9 mouse cellular contexts compared by ENCODE assay signal in the genomic region with DNA sequence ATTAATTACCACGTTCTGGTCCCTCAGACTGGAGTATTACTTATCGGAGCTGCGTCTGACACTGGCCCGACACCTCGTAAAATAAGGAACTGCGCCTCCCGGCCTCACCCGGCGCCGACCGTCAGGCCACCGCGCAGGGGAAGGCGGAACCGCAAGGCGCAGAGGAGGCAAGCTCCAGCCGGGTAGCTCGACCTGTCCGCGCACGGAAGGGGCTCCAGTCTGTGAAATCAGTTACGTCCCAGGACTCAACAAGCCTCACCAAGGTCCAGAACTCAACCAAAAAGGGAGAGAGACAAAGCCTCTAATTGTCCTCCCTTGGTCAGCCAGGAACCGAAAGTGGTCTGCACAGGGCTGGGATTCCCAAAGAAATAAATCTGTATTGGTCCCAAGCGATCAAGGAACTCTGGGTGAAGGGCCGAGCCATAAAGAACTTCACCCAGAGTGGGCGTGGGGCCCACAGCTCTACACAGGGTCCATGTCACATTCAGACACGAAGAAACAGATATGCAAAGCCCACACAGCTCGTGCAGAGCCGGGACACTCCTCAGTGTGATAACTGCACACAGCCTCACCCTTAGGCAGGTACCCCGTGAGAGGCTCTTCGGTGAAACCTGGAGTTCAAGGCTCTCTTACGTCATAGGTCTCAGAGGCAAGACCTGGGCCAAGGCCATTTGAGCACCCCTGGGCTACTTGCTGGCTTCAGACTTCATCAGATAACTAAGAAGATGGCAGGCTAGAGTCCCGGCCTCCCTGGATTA. TPM values are rescaled to one million over a fixed set of nuclear protein-coding genes. Genes with fewer than 3 reads are reported as not detected.
A peak's percentile ranks its signal among the peaks of the same experiment; 100 is the strongest.
DNase-seq lines count a peak whose midpoint lies in the region; ATAC-seq and TF ChIP-seq lines count a peak whose summit lies in the region.
"Had no signal": no experiment of that assay in that cellular context is flagged by ENCODE, and none has a peak within 500 bp of the region (broad histone marks: within the 10 kb centered on the region; RNA-seq: fewer than 3 reads in every experiment).

No protein-coding gene starts in this region.

- TF ChIP-seq POLR2A in myocyte (IDR thresholded peaks at IDR 0.05; ENCODE audit: insufficient read length, low read depth) = no peak
- no peak for TF ChIP-seq POLR2A in thymus, adult 2 months (IDR thresholded peaks at IDR 0.05; ENCODE audit: control insufficient read depth, extremely low read depth, insufficient read depth, low read length, poor library complexity)

- H3K36me3 ChIP-seq in kidney, embryonic 14.5 days (ENCODE audit: control insufficient read depth, insufficient read depth, low read length) = no peaks in the 10 kb centered on the region
- no peaks in the 10 kb centered on the region for H3K36me3 ChIP-seq in hindbrain, embryonic 15.5 days
- no peaks in the 10 kb centered on the region for H3K36me3 ChIP-seq in myocyte (ENCODE audit: control insufficient read depth, insufficient read depth)
- H3K36me3 ChIP-seq in thymus, adult 2 months (ENCODE audit: control insufficient read depth, insufficient read depth, low read length) = no peaks in the 10 kb centered on the region

- H3K4me2 ChIP-seq in kidney, embryonic 14.5 days (replicated peaks; ENCODE audit: low read depth, low read length) = 0 out of 2 replicates have a peak overlapping the region, but pooled peaks have one; percentile 1
- H3K4me2 ChIP-seq in hindbrain, embryonic 15.5 days = peak overlapping the region; percentile 55
- peak overlapping the region; percentile 47 for H3K4me2 ChIP-seq in myocyte (ENCODE audit: low read depth)

- peak overlapping the region; percentile 7; the same call in 1 of the 2 replicates for H3K4me3 ChIP-seq in kidney, embryonic 14.5 days (ENCODE audit: low read length)
- peak overlapping the region; percentile 11 for H3K4me3 ChIP-seq in hindbrain, embryonic 15.5 days
- H3K4me3 ChIP-seq in myocyte = no peak overlapping the region
- no peak overlapping the region for H3K4me3 ChIP-seq in thymus, adult 2 months (ENCODE audit: control insufficient read depth, insufficient read depth, low read length)

- no peak overlapping the region for H3K27ac ChIP-seq in kidney, embryonic 14.5 days (ENCODE audit: low read depth, low read length)
- peak overlapping the region; percentile 72 for H3K27ac ChIP-seq in hindbrain, embryonic 15.5 days (replicated peaks)
- H3K27ac ChIP-seq in thymus, adult 2 months (ENCODE audit: control insufficient read depth, insufficient read depth, low read length) = no peak overlapping the region

- 0 out of 2 replicates have a peak, but pooled peaks cover 15% of the 10 kb centered on the region for H3K4me1 ChIP-seq in kidney, embryonic 14.5 days (ENCODE audit: control insufficient read depth, insufficient read depth, low read length)
- peaks cover 45% of the 10 kb centered on the region for H3K4me1 ChIP-seq in hindbrain, embryonic 15.5 days (replicated peaks)
- H3K4me1 ChIP-seq in thymus, adult 2 months (replicated peaks; ENCODE audit: control insufficient read depth, insufficient read depth, low read length) = peaks cover 3% of the 10 kb centered on the region

- no peak for TF ChIP-seq CTCF in thymus, adult 2 months (IDR thresholded peaks at IDR 0.05; ENCODE audit: borderline replicate concordance, control insufficient read depth, extremely low read depth, insufficient read depth, low read length, poor library complexity)

- no peaks in the 10 kb centered on the region for H3K9me3 ChIP-seq in kidney, embryonic 14.5 days (ENCODE audit: control insufficient read depth, low read length)
- no peaks in the 10 kb centered on the region for H3K9me3 ChIP-seq in hindbrain, embryonic 15.5 days

- WGBS in kidney, embryonic 14.5 days = under 1% methylated on average over 33 of the region's 33 CpGs
- WGBS in hindbrain, embryonic 15.5 days = 1% methylated on average over 33 of the region's 33 CpGs
- 1% methylated on average over 33 of the region's 33 CpGs for WGBS in thymus, adult 2 months

- H3K79me2 ChIP-seq in myocyte (ENCODE audit: control insufficient read depth, insufficient read depth) = no peaks in the 10 kb centered on the region

- H3K27me3 ChIP-seq in kidney, embryonic 14.5 days (ENCODE audit: control insufficient read depth, insufficient read depth, low read length) = peaks cover 100% of the 10 kb centered on the region
- peaks cover 53% of the 10 kb centered on the region for H3K27me3 ChIP-seq in hindbrain, embryonic 15.5 days
- H3K27me3 ChIP-seq in myocyte (ENCODE audit: control insufficient read depth, insufficient read depth, insufficient read length) = peaks cover 92% of the 10 kb centered on the region
- peaks cover 42% of the 10 kb centered on the region for H3K27me3 ChIP-seq in thymus, adult 2 months (ENCODE audit: control insufficient read depth, insufficient read depth, low read length)

- ATAC-seq in kidney, embryonic 14.5 days (ENCODE audit: low FRiP score, low TSS enrichment) = 0 out of 2 replicates have a peak, but pooled peaks have one; percentile 17
- no peak for ATAC-seq in hindbrain, embryonic 15.5 days (ENCODE audit: low FRiP score, low read depth)
- ATAC-seq: Patski had no signal

- H3ac ChIP-seq in myocyte (ENCODE audit: control insufficient read depth, insufficient read length) = no peak overlapping the region

- H3K9ac ChIP-seq in kidney, embryonic 14.5 days (ENCODE audit: low read depth, low read length) = no peak overlapping the region
- H3K9ac ChIP-seq in hindbrain, embryonic 15.5 days = peak overlapping the region; percentile 21; the same call in 1 of the 2 replicates

- no peak for DNase-seq in kidney, postnatal 10 days
- peak; percentile 52 for DNase-seq in embryo, embryonic 9.5 days (ENCODE audit: extremely low spot score)
- no peak for DNase-seq in frontal cortex, postnatal 36 days (ENCODE audit: low spot score in 2 of 2)
- no peak for DNase-seq in cerebellum, adult 9-11 months
- no peak for DNase-seq in thymus, adult 2 months

TF ChIP-seq in myocyte, 11 proteins besides CTCF, POLR2A, EP300 and RAD21:
- TF ChIP-seq POLR2AphosphoS2 (IDR thresholded peaks at IDR 0.05; ENCODE audit: insufficient read length, low read depth) = no peak
- no peak for TF ChIP-seq TCF3 (IDR thresholded peaks at IDR 0.05; ENCODE audit: insufficient read length, low read depth)
- no peak for TF ChIP-seq MYOG (IDR thresholded peaks at IDR 0.05; ENCODE audit: control insufficient read depth in 1 of 3, insufficient read depth in 1 of 3, insufficient read length in 2 of 3, low read depth in 2 of 3)
- TF ChIP-seq USF1 (IDR thresholded peaks at IDR 0.05; ENCODE audit: low read depth) = no peak
- no peak for TF ChIP-seq E2F4 (IDR thresholded peaks at IDR 0.05; ENCODE audit: insufficient read depth)
- TF ChIP-seq MYOD1 (IDR thresholded peaks at IDR 0.05; ENCODE audit: control insufficient read depth in 1 of 3, insufficient read length in 2 of 3, low read depth in 2 of 3) = no peak

RNA-seq across cellular contexts. Expression of a gene that starts 6.1 kb away (rescaled TPM):
- 0.11 TPM in 1 of 2 replicates, not detected in the other for polyA plus RNA-seq in kidney, embryonic 14.5 days (2014; fragmentation: Nextera tagmentation; extraction: Ambion mirVana)
- 9.9 and 12.2 TPM in 2 replicates for polyA plus RNA-seq in hindbrain, embryonic 15.5 days (2015; fragmentation: Nextera tagmentation; extraction: Ambion mirVana)
- polyA plus RNA-seq in myocyte (2012; fragmentation: generic; extraction: Trizol) = 0.22 TPM
- polyA plus RNA-seq in thymus, adult 2 months (2012; rRNA removed) = 0.06 TPM in 1 of 2 replicates, not detected in the other
- polyA plus RNA-seq: Patski had no signal

Comparison
In these comparisons a context has a peak if more than half of its experiments do, and no peak if none do; other contexts are left out.
1. H3K4me2 ChIP-seq: peak in every context shown above with its lines; median percentile 55 in hindbrain, embryonic 15.5 days; 47 in myocyte; 1 in kidney, embryonic 14.5 days.
2. H3K4me3 ChIP-seq: peak in kidney, embryonic 14.5 days (single experiment) and hindbrain, embryonic 15.5 days (single experiment); none in myocyte (single experiment) and thymus, adult 2 months (single experiment).